Mouse (Mus musculus) limb, embryonic 14.5 days (tissue): ENCODE measurements around the gene Clk3. TPM values are rescaled to one million over a fixed set of nuclear protein-coding genes. Genes with fewer than 3 reads are reported as not detected.
"Not testable (repeated sequence)": the region's sequence is repeated elsewhere in the genome, so short reads cannot be mapped to it uniquely, and the experiment has no call there.

ENCODE experiments used
- ATAC-seq: fragments of 200-750 bp; cut with Nextera tagmentation; 2 replicates; pipeline ENCODE4 v1.8.0; 2017; ENCODE audit warnings: low read depth, moderate number of reproducible peaks, moderate TSS enrichment; ENCODE audit not compliant: low FRiP score
- DNase-seq: peaks from one replicate; pipeline ENCODE4 v3.0.0-alpha.2; 2015; ENCODE audit warnings: low spot score
- H3K27ac ChIP-seq: fragments of 300-500 bp; sonication (generic); replicated peaks from 2 replicates; pipeline ENCODE4 v1.5.1; 2014; ENCODE audit warnings: low read depth, mild to moderate bottlenecking, low read length, moderate library complexity, mixed read lengths
- H3K27me3 ChIP-seq: fragments of 300-500 bp; sonication (generic); 2 replicates; pipeline ENCODE4 v1.6.1; 2014; ENCODE audit warnings: low read length, mixed read lengths; ENCODE audit not compliant: control insufficient read depth, insufficient read depth
- H3K36me3 ChIP-seq: fragments of 300-500 bp; sonication (generic); 2 replicates; pipeline ENCODE4 v1.6.1; 2014; ENCODE audit warnings: mild to moderate bottlenecking, low read length, moderate library complexity, mixed read lengths; ENCODE audit not compliant: control insufficient read depth, insufficient read depth
- H3K4me1 ChIP-seq: fragments of 300-500 bp; sonication (generic); 2 replicates; pipeline ENCODE4 v1.6.1; 2014; ENCODE audit warnings: antibody characterized with exemption, low read length, mixed read lengths; ENCODE audit not compliant: control insufficient read depth, insufficient read depth
- H3K4me2 ChIP-seq: fragments of 300-500 bp; sonication (generic); replicated peaks from 2 replicates; pipeline ENCODE4 v1.6.1; 2014; ENCODE audit warnings: low read depth, mild to moderate bottlenecking, low read length, moderate library complexity; ENCODE audit not compliant: severe bottlenecking
- H3K4me3 ChIP-seq: fragments of 300-500 bp; sonication (generic); replicated peaks from 2 replicates; pipeline ENCODE4 v1.5.1; 2014; ENCODE audit warnings: low read length
- H3K9ac ChIP-seq: fragments of 300-500 bp; sonication (generic); 2 replicates; pipeline ENCODE4 v1.6.1; 2014; ENCODE audit warnings: mild to moderate bottlenecking, low read depth, low read length, moderate library complexity; ENCODE audit not compliant: severe bottlenecking
- H3K9me3 ChIP-seq: fragments of 300-500 bp; sonication (generic); 2 replicates; pipeline ENCODE4 v1.6.1; 2016; ENCODE audit warnings: low read length; ENCODE audit not compliant: control insufficient read depth
- POLR2A ChIP-seq: fragments of 200-500 bp; IDR thresholded peaks from 2 replicates; pipeline ENCODE4 v1.8.0; 2012; ENCODE audit warnings: inconsistent platforms, mild to moderate bottlenecking, moderate library complexity, borderline replicate concordance; ENCODE audit not compliant: insufficient read depth, insufficient read length; ENCODE audit errors: extremely low read depth
- WGBS: fragments of 180-500 bp; shearing (Covaris S2); extraction: QIAGEN DNeasy Blood & Tissue Kit; methylation state at CpG from one replicate; pipeline ENCODE4 v1.1.7; 2014; 5-methylcytosine and 5-hydroxymethylcytosine counted together
- polyA plus RNA-seq, 2 experiments: library from polyadenylated mRNA; depleted of rRNA in 1 of 2; stranded (reverse) in 1 of 2; unstranded in 1 of 2; fragments of >200 nt; fragmentation: Nextera tagmentation in 1 of 2; extraction: Ambion mirVana in 1 of 2; gene quantifications; 2 replicates each; pipeline versions ENCODE4 v1.2.1 to v1.2.3; 2012 to 2014

Clk3 gene
- polyA plus RNA-seq, 2 experiments = 56.1 to 133 TPM

- H3K27ac ChIP-seq = no peak overlapping the region
- DNase-seq (no peak), ATAC-seq (no peak)
- no peak overlapping the region for H3K9ac ChIP-seq
- 74% methylated on average over 2 of the region's 2 CpGs for WGBS
- peaks cover 8% of the 10 kb centered on the region for H3K4me1 ChIP-seq
- no peaks in the 10 kb centered on the region for H3K27me3 ChIP-seq
- H3K9me3 ChIP-seq = 0 out of 2 replicates have a peak, but pooled peaks cover 3% of the 10 kb centered on the region
- peaks cover 36% of the 10 kb centered on the region for H3K36me3 ChIP-seq
- no peak overlapping the region for H3K4me2 ChIP-seq
- TF ChIP-seq POLR2A = no peak
- no peak overlapping the region for H3K4me3 ChIP-seq
Observed at GRCm38 (mm10) chr9:57712194-57712593, 53.5 kb downstream of the Clk3 start.

DNA sequence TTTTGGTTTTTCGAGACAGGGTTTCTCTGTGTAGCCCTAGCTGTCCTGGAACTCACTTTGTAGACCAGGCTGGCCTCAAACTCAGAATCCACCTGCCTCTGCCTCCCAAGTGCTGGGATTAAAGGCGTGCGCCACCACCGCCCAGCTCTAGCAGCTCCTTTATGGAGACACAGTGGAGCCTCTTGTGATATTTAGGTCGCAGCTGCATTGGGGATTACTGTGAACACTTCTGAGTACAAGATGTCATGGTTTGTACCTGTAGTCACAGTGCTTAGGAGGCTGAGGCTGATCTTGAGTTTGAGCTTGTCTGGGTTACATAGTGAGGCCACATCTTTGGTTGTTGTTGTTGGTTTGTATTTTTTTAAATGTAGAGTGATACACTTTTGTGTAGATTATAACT, 55.4 kb downstream of the Clk3 start:
- not testable (repeated sequence) for H3K4me3 ChIP-seq, H3K4me2 ChIP-seq, H3K4me1 ChIP-seq, H3K9me3 ChIP-seq, H3K9ac ChIP-seq, H3K27ac ChIP-seq, DNase-seq, H3K27me3 ChIP-seq, ATAC-seq
- 97% methylated on average over 4 of the region's 5 CpGs for WGBS
- H3K36me3 ChIP-seq = peaks cover 22% of the 10 kb centered on the region

- H3K4me1 ChIP-seq = peaks cover 8% of the 10 kb centered on the region
- DNase-seq = peak; percentile 36
- peaks cover 8% of the 10 kb centered on the region for H3K36me3 ChIP-seq
- peak overlapping the region; percentile 72 for H3K4me3 ChIP-seq
- ATAC-seq = peak; percentile 48
- H3K9ac ChIP-seq = peak overlapping the region; percentile 88
- 0 out of 2 replicates have a peak, but pooled peaks cover 3% of the 10 kb centered on the region for H3K9me3 ChIP-seq
- 4% methylated on average over 36 of the region's 39 CpGs for WGBS
- H3K27me3 ChIP-seq = no peaks in the 10 kb centered on the region
- H3K27ac ChIP-seq = peak overlapping the region; percentile 72
- H3K4me2 ChIP-seq = peak overlapping the region; percentile 82
- no peak for TF ChIP-seq POLR2A
Observed at GRCm38 (mm10) chr9:57708720-57709274, 56.9 kb downstream of the Clk3 start.

DNA sequence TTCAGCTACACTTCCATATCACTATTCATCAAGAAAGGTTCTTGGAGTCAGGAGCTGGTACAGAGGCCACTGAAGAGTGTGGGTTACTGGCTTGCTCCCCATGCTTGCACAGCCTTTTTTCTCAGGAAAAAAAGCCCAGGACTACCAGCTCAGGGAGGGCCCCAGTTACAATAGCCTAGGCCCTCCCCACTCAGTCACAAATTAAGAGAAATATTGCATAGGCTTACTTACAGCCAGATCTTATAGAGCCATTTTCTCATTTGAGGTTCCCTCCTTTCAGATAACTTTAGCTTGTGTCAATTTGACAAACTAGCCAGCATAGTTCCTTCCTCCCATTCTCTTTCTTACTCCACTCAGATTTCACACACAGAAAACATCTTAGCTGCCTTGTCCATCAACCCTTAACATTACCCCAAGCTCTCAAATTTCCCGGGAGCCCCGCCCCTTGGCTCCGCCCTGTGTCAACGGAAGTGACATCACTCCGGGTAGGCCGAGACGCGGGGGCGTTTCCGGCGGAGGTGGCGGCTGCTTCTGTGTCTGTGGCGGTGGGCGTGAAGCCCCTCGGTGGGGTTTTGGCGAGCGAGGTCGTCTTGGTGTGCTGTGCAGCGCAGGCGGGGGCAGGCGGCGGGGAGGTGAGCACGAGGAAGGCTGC, 57.5 kb downstream of the Clk3 start, which contains the start of gene Edc3:
Edc3 (plus strand) TSS at position 473 of the 652 bp plus-strand sequence.
- Histone ChIP-seq H3K27me3 (no peaks in the 10 kb centered on the region), H3K4me1 (peaks cover 8% of the 10 kb centered on the region), H3K4me3 (peak within 1 kb of the TSS; percentile 72), H3K36me3 (peaks cover 3% of the 10 kb centered on the region), H3K9ac (peak within 1 kb of the TSS; percentile 88), H3K4me2 (peak within 1 kb of the TSS; percentile 82), H3K9me3 (0 out of 2 replicates have a peak, but pooled peaks cover 3% of the 10 kb centered on the region), H3K27ac (peak within 1 kb of the TSS; percentile 72)
- peak; percentile 82; the same call in 1 of the 2 replicates for TF ChIP-seq POLR2A
- ATAC-seq (peak; percentile 97), DNase-seq (peak; percentile 89)
- WGBS = under 1% methylated on average over 23 of the region's 23 CpGs

DNA sequence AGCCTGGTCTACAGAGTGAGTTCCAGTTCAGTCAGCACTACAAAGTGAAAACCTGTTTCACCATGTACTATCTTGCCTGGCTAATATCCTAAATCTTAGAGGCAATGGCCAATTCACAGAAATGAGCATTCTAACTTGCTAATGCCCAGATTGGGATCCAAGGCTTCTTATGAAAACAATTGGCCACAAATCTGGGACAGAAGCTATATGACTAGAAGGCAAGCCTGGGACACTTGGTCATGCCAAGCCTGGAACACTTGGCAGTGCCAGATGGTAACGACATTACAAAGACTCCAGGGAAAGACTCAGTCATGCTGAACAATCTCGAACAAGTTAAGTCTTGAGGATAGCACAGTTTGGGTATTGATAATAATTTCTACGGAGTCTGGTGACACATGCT, 59.2 kb downstream of the Clk3 start:
- WGBS = 79% methylated on average over 3 of the region's 3 CpGs
- Histone ChIP-seq H3K36me3 (no peaks in the 10 kb centered on the region), H3K4me2 (no peak overlapping the region), H3K4me1 (peaks cover 8% of the 10 kb centered on the region), H3K27ac (no peak overlapping the region), H3K27me3 (no peaks in the 10 kb centered on the region), H3K9me3 (no peaks in the 10 kb centered on the region), H3K4me3 (no peak overlapping the region), H3K9ac (no peak overlapping the region)
- DNase-seq (no peak), ATAC-seq (no peak)
- no peak for TF ChIP-seq POLR2A

Other genes starting within 250 kb of the Clk3 start
- gene Cox5a, start 244.6 kb downstream of the Clk3 start, polyA plus RNA-seq (2012; rRNA removed) = 168 and 174 TPM in 2 replicates
- 436 and 466 TPM in 2 replicates for gene Cox5a, start 244.6 kb downstream of the Clk3 start, polyA plus RNA-seq (2014; fragmentation: Nextera tagmentation; extraction: Ambion mirVana)
- 16.2 and 19.0 TPM in 2 replicates for gene Fam219b, start 228.3 kb downstream of the Clk3 start, polyA plus RNA-seq (2012; rRNA removed)
- 25.2 and 27.0 TPM in 2 replicates for gene Fam219b, start 228.3 kb downstream of the Clk3 start, polyA plus RNA-seq (2014; fragmentation: Nextera tagmentation; extraction: Ambion mirVana)
- 51.0 and 55.6 TPM in 2 replicates for gene Mpi, start 213.1 kb downstream of the Clk3 start, polyA plus RNA-seq (2012; rRNA removed)
- gene Mpi, start 213.1 kb downstream of the Clk3 start, polyA plus RNA-seq (2014; fragmentation: Nextera tagmentation; extraction: Ambion mirVana) = 34.4 and 37.5 TPM in 2 replicates
- gene Scamp2, start 204.9 kb downstream of the Clk3 start, polyA plus RNA-seq (2012; rRNA removed) = 75.3 and 99.2 TPM in 2 replicates
- 81.7 and 82.5 TPM in 2 replicates for gene Scamp2, start 204.9 kb downstream of the Clk3 start, polyA plus RNA-seq (2014; fragmentation: Nextera tagmentation; extraction: Ambion mirVana)
- gene Ulk3, start 176.4 kb downstream of the Clk3 start, polyA plus RNA-seq (2012; rRNA removed) = 41.7 and 47.2 TPM in 2 replicates
- 13.1 and 13.8 TPM in 2 replicates for gene Ulk3, start 176.4 kb downstream of the Clk3 start, polyA plus RNA-seq (2014; fragmentation: Nextera tagmentation; extraction: Ambion mirVana)
- 0.03 TPM in 1 of 2 replicates, not detected in the other for gene Cplx3, start 159.6 kb downstream of the Clk3 start, polyA plus RNA-seq (2012; rRNA removed)
- not detected in 2 replicates for gene Cplx3, start 159.6 kb downstream of the Clk3 start, polyA plus RNA-seq (2014; fragmentation: Nextera tagmentation; extraction: Ambion mirVana)
- gene Lman1l, start 145.1 kb downstream of the Clk3 start, polyA plus RNA-seq (2012; rRNA removed) = 0.09 TPM in 1 of 2 replicates, not detected in the other
- not detected in 2 replicates for gene Lman1l, start 145.1 kb downstream of the Clk3 start, polyA plus RNA-seq (2014; fragmentation: Nextera tagmentation; extraction: Ambion mirVana)
- 88.5 and 91.4 TPM in 2 replicates for gene Csk, start 112.2 kb downstream of the Clk3 start, polyA plus RNA-seq (2012; rRNA removed)
- 28.1 and 29.7 TPM in 2 replicates for gene Csk, start 112.2 kb downstream of the Clk3 start, polyA plus RNA-seq (2014; fragmentation: Nextera tagmentation; extraction: Ambion mirVana)
- gene Cyp1a2, start 82.2 kb downstream of the Clk3 start, polyA plus RNA-seq (2012; rRNA removed) = not detected in 2 replicates
- not detected in 2 replicates for gene Cyp1a2, start 82.2 kb downstream of the Clk3 start, polyA plus RNA-seq (2014; fragmentation: Nextera tagmentation; extraction: Ambion mirVana)
- 0.03 and 0.04 TPM in 2 replicates for gene Cyp1a1, start 77.9 kb downstream of the Clk3 start, polyA plus RNA-seq (2012; rRNA removed)
- not detected in 2 replicates for gene Cyp1a1, start 77.9 kb downstream of the Clk3 start, polyA plus RNA-seq (2014; fragmentation: Nextera tagmentation; extraction: Ambion mirVana)
- 21.0 and 24.4 TPM in 2 replicates for gene Edc3, start 57.3 kb downstream of the Clk3 start, polyA plus RNA-seq (2012; rRNA removed)
- gene Edc3, start 57.3 kb downstream of the Clk3 start, polyA plus RNA-seq (2014; fragmentation: Nextera tagmentation; extraction: Ambion mirVana) = 25.7 and 27.7 TPM in 2 replicates
- 6.6 and 8.9 TPM in 2 replicates for gene Arid3b, start 70.9 kb upstream of the Clk3 start, polyA plus RNA-seq (2012; rRNA removed)
- gene Arid3b, start 70.9 kb upstream of the Clk3 start, polyA plus RNA-seq (2014; fragmentation: Nextera tagmentation; extraction: Ambion mirVana) = 2.9 and 6.3 TPM in 2 replicates
- 76.7 and 112 TPM in 2 replicates for gene Ubl7, start 145.1 kb upstream of the Clk3 start, polyA plus RNA-seq (2012; rRNA removed)
- 99.0 and 114 TPM in 2 replicates for gene Ubl7, start 145.1 kb upstream of the Clk3 start, polyA plus RNA-seq (2014; fragmentation: Nextera tagmentation; extraction: Ambion mirVana)
- gene Sema7a, start 174.3 kb upstream of the Clk3 start, polyA plus RNA-seq (2012; rRNA removed) = 7.4 and 9.4 TPM in 2 replicates
- 0.57 and 1.1 TPM in 2 replicates for gene Sema7a, start 174.3 kb upstream of the Clk3 start, polyA plus RNA-seq (2014; fragmentation: Nextera tagmentation; extraction: Ambion mirVana)
- 3.3 and 3.5 TPM in 2 replicates for gene Cyp11a1, start 240.6 kb upstream of the Clk3 start, polyA plus RNA-seq (2012; rRNA removed)
- gene Cyp11a1, start 240.6 kb upstream of the Clk3 start, polyA plus RNA-seq (2014; fragmentation: Nextera tagmentation; extraction: Ambion mirVana) = 4.5 and 5.7 TPM in 2 replicates